Mouse (Mus musculus) c-Kit-positive CD71-positive TER-119-negative erythroid progenitor cells, embryonic 14.5 days (primary cell): Measurements from ENCODE around the gene Trim69.
"Not testable (repeated sequence)": the region's sequence is repeated elsewhere in the genome, so short reads cannot be mapped to it uniquely, and the experiment has no call there.

ENCODE experiments used
- DNase-seq: peaks from one replicate; pipeline ENCODE4 v3.0.0-alpha.2; 2013; ENCODE audit warnings: low read depth

Gene Trim69

DNA sequence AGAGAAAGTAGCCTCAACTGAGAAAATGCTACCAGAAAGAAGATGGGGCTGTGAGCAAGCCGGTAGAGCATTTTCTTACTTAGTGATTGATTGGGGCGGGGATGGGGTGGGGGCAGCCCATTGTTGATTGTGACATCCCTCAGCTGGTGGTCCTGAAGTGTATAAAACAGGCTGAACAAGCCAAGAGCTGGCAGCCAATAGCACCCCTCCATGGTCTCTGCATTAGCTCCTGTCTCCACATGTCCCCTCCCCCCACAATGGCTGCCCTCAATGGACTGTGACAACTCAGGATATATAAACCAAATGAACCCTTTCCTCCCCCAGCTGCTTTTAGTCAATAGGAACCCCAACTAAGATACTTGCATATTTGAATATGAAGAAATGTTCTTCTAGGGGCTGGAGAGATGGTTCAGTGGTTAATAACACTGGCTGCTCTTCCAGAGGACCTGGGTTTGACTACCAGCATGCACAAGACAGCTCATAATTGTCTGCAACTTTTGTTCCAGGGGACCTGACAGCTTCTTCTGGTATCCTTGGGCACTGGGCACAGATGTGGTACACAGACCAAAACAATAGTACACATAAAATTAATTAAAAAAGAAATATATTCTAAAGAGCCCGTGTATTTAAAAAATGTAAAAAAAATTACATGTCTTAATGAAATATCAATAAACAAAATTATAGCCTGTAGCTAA is 50.2 kb downstream of the Trim69 start:
- no peak for DNase-seq

DNA sequence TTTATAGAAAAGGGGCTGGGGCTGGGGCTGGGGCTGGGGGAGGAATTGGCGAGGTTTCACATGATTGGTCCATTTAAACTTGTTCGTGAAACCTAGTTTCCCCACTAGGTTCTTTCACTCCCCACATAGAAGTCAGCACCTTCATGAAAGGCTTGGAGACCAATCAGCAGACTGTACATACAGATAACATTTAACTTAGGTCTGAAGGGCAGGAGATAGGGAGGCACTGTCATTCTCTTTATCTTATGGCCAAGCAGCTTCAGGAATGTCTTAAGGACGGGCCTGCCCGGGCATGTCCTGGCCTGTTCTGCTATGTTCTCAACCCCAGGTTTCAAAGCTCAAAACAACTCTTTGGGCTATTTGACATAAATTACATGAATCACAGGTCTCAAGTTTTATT is 56.6 kb downstream of the Trim69 start:
- DNase-seq = not testable (repeated sequence)

DNA sequence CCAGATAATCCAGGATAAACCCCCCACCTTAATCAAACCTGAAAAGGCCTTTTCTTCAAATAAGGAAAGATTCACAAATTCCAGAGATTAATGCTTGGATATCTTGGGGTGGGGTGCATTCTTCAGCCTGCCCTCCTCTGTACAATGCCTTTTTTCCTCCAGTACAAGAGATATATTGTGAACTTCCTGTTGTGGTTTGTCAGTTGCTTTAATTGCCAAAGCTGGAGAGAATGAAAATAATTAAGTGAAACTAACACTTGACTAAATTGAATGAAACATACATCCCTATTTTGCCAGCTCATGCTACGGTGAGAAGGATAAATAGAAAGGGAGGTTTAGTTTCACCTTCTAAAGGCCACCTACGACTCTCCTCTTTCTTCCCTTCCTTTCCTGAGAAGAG is 57.7 kb downstream of the Trim69 start:
- no peak for DNase-seq

DNA sequence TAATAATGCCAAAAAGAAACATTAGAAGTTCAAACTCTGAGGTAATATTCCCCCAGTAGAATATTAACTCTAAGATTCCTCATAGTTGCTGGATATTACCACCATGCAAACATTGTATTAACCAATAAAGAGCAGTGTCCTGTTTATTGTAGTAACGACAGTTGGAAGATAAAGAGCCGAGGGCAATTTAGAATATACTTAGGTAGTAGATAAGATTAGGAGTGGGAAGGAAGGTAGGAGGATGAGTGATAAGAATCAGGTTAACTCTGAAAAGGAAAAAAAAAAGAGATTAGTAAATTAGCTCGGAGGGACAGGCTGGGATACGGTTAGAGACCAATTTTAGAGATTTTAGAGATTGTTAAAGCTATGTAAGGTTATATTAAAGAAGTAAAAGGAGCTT is 60.9 kb downstream of the Trim69 start:
- DNase-seq = no peak

DNA sequence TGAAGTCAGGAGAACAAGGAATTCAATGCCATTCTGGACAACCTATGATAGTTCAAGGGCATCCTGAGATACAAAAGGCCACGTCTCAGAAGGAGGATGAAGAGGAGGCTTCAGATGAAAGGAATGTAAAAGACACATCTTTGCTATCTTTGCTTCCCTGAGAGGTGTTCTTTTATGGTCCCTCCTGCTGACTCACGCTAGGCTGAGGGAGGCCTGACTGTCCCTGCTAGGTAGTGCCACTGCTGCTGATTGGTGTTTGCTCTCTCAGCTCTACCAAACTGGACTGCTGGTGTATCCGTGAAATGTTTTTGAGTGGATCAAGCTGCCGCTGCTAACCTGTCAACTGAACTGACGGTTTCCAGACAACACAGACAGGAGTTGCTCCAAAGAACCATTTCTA is 61.3 kb downstream of the Trim69 start:
- no peak for DNase-seq

DNA sequence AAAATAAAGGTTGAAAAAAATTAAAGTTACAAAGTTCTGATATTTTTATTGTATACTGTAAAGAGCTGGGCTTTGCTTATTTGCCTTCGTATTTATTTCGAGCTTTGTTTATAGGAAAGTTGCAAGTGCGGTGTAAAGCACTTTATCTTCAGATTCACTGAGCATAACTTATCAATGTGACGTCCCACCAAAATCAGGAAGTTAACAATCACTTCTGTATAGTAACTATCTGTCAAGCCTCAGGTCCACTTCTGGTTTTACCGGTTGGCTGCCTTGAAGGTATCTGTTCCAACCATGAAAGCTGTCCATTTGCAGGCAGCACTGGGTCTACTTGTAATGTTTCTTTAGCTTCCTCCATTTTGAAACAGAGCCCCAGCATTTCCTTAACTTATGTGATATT is 61.8 kb downstream of the Trim69 start:
- no peak for DNase-seq

DNA sequence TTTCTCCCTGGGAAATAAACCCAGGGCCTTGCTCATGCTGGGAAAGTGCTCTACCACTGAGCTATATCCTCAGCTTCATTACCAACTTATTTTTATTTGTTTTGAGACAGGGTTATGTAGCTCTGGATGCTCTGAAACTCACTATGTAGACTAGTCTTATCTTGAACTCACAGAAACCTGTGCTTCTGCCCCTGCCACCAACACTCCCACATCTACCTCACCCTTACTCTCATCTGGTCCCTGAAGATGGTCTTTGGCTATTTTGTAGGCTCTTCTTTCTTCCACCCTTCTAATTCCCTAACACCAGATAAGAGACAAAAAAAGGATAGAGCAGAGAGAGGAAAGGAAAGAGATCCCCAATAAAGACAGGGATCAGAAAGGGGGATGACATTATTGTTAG is 63.2 kb downstream of the Trim69 start:
- no peak for DNase-seq
